Mouse (Mus musculus) heart, embryonic 14.5 days (tissue): Measurements from ENCODE around the gene Kctd6. TPM values are rescaled to one million over a fixed set of nuclear protein-coding genes. Genes with fewer than 3 reads are reported as not detected.

Experiments
- ATAC-seq: fragments of 200-750 bp; cut with Nextera tagmentation; 2 replicates; pipeline ENCODE4 v1.8.0; 2017; ENCODE audit warnings: low read depth, moderate TSS enrichment; ENCODE audit not compliant: insufficient number of reproducible peaks, insufficient read depth, low FRiP score
- H3K27ac ChIP-seq, 2 experiments: fragments of 200-500 bp in 1 of 2; fragments of 300-500 bp in 1 of 2; sonication (generic) in 1 of 2; replicated peaks in 1 of 2; 2 replicates each; pipeline ENCODE4 v1.5.1; 2012 to 2014; ENCODE audit warnings: low read depth in 2 of 2, low read length in 2 of 2, control low read depth in 1 of 2, mild to moderate bottlenecking in 1 of 2, mixed read lengths in 1 of 2; ENCODE audit not compliant: control insufficient read depth in 1 of 2, insufficient read depth in 1 of 2
- H3K27me3 ChIP-seq: fragments of 300-500 bp; sonication (generic); 2 replicates; pipeline ENCODE4 v1.6.1; 2014; ENCODE audit warnings: mild to moderate bottlenecking, low read length, control low read depth; ENCODE audit not compliant: control insufficient read depth, insufficient read depth
- H3K36me3 ChIP-seq: fragments of 300-500 bp; sonication (generic); 2 replicates; pipeline ENCODE4 v1.6.1; 2014; ENCODE audit warnings: mild to moderate bottlenecking, control low read depth, low read length, mixed read lengths; ENCODE audit not compliant: control insufficient read depth, insufficient read depth
- H3K4me1 ChIP-seq, 2 experiments: fragments of 200-500 bp in 1 of 2; fragments of 300-500 bp in 1 of 2; sonication (generic) in 1 of 2; 2 replicates each; pipeline ENCODE4 v1.6.1; 2012 to 2014; ENCODE audit warnings: low read length in 2 of 2, control low read depth in 1 of 2, mixed read lengths in 1 of 2; ENCODE audit not compliant: control insufficient read depth in 2 of 2, insufficient read depth in 2 of 2
- H3K4me2 ChIP-seq: fragments of 300-500 bp; sonication (generic); 2 replicates; pipeline ENCODE4 v1.6.1; 2014; ENCODE audit warnings: mild to moderate bottlenecking, low read length
- H3K4me3 ChIP-seq, 2 experiments: fragments of 200-500 bp in 1 of 2; fragments of 300-500 bp in 1 of 2; sonication (generic) in 1 of 2; 2 replicates each; pipeline ENCODE4 v1.5.1; 2012 to 2014; ENCODE audit warnings: low read length in 2 of 2, mild to moderate bottlenecking in 2 of 2, control low read depth in 1 of 2, low read depth in 1 of 2, moderate library complexity in 1 of 2; ENCODE audit not compliant: control insufficient read depth in 1 of 2, insufficient read depth in 1 of 2
- H3K9ac ChIP-seq: fragments of 300-500 bp; sonication (generic); 2 replicates; pipeline ENCODE4 v1.6.1; 2014; ENCODE audit warnings: mild to moderate bottlenecking, low read length
- H3K9me3 ChIP-seq: fragments of 300-500 bp; sonication (generic); 2 replicates; pipeline ENCODE4 v1.6.1; 2016; ENCODE audit warnings: low read length, control low read depth; ENCODE audit not compliant: control insufficient read depth
- WGBS: fragments of 180-500 bp; shearing (Covaris S2); extraction: QIAGEN DNeasy Blood & Tissue Kit; methylation state at CpG from one replicate; pipeline ENCODE4 v1.1.7; 2014; 5-methylcytosine and 5-hydroxymethylcytosine counted together
- polyA plus RNA-seq: library from polyadenylated mRNA; unstranded; fragments of >200 nt; fragmentation: Nextera tagmentation; extraction: Ambion mirVana; gene quantifications from 2 replicates; pipeline ENCODE4 v1.2.1, GENCODE M21; 2014

Gene Kctd6
- polyA plus RNA-seq, 1 experiment from 2014 or later: 14.3 TPM

GRCm38 (mm10) chr14:8183330-8183729, 30.6 kb upstream of the Kctd6 start:
- H3K36me3 ChIP-seq: no peaks in the 10 kb centered on the region
- no peaks in the 10 kb centered on the region for H3K9me3 ChIP-seq
- H3K4me3 ChIP-seq: no peak overlapping the region
- no peak overlapping the region for H3K9ac ChIP-seq
- no peaks in the 10 kb centered on the region for H3K4me1 ChIP-seq
- 65% methylated on average over 3 of the region's 3 CpGs for WGBS
- H3K27me3 ChIP-seq: no peaks in the 10 kb centered on the region
- H3K27ac ChIP-seq: no peak overlapping the region
- H3K4me2 ChIP-seq: no peak overlapping the region
- ATAC-seq: no peak

- 86% methylated on average over 6 of the region's 6 CpGs for WGBS
- H3K4me2 ChIP-seq: no peak overlapping the region
- no peaks in the 10 kb centered on the region for H3K4me1 ChIP-seq
- no peaks in the 10 kb centered on the region for H3K9me3 ChIP-seq
- no peak overlapping the region for H3K27ac ChIP-seq
- no peak overlapping the region for H3K9ac ChIP-seq
- H3K36me3 ChIP-seq: no peaks in the 10 kb centered on the region
- no peak for ATAC-seq
- no peaks in the 10 kb centered on the region for H3K27me3 ChIP-seq
- H3K4me3 ChIP-seq: no peak overlapping the region
These were observed 27.5 kb upstream of the Kctd6 start for GRCm38 (mm10) chr14:8186278-8187045.

- no peak overlapping the region for H3K9ac ChIP-seq
- H3K4me2 ChIP-seq: no peak overlapping the region
- no peak for ATAC-seq
- H3K27me3 ChIP-seq: no peaks in the 10 kb centered on the region
- H3K9me3 ChIP-seq: no peaks in the 10 kb centered on the region
- no peaks in the 10 kb centered on the region for H3K36me3 ChIP-seq
- H3K4me1 ChIP-seq: no peaks in the 10 kb centered on the region
- WGBS: 88% methylated on average over 3 of the region's 3 CpGs
- H3K27ac ChIP-seq: no peak overlapping the region
- H3K4me3 ChIP-seq: no peak overlapping the region
These were observed 23.4 kb upstream of the Kctd6 start for GRCm38 (mm10) chr14:8190556-8190955.

GRCm38 (mm10) chr14:8191331-8191965, 22.5 kb upstream of the Kctd6 start:
- Histone ChIP-seq H3K27me3 (no peaks in the 10 kb centered on the region), H3K4me1 (no peaks in the 10 kb centered on the region), H3K4me3 (no peak overlapping the region), H3K36me3 (no peaks in the 10 kb centered on the region), H3K9ac (no peak overlapping the region), H3K27ac (no peak overlapping the region), H3K4me2 (no peak overlapping the region), H3K9me3 (no peaks in the 10 kb centered on the region)
- 59% methylated on average over 12 of the region's 12 CpGs for WGBS
- ATAC-seq: no peak

GRCm38 (mm10) chr14:8192727-8193126, 21.2 kb upstream of the Kctd6 start:
- H3K27me3 ChIP-seq: no peaks in the 10 kb centered on the region
- no peaks in the 10 kb centered on the region for H3K36me3 ChIP-seq
- WGBS: 83% methylated on average over 6 of the region's 6 CpGs
- no peak overlapping the region for H3K4me3 ChIP-seq
- H3K4me1 ChIP-seq: no peaks in the 10 kb centered on the region
- no peak overlapping the region for H3K4me2 ChIP-seq
- H3K9me3 ChIP-seq: no peaks in the 10 kb centered on the region
- H3K27ac ChIP-seq: no peak overlapping the region
- H3K9ac ChIP-seq: no peak overlapping the region
- no peak for ATAC-seq

- Histone ChIP-seq H3K4me2 (no peak overlapping the region), H3K4me3 (no peak overlapping the region), H3K27ac (0 out of 4 replicates have a peak overlapping the region, but pooled peaks of 1 of the 2 experiments have one; percentile 20), H3K27me3 (no peaks in the 10 kb centered on the region), H3K4me1 (no peaks in the 10 kb centered on the region), H3K9me3 (no peaks in the 10 kb centered on the region), H3K36me3 (no peaks in the 10 kb centered on the region), H3K9ac (no peak overlapping the region)
- WGBS: 54% methylated on average over 5 of the region's 5 CpGs
- no peak for ATAC-seq
These were observed 13.2 kb upstream of the Kctd6 start for GRCm38 (mm10) chr14:8200769-8201168.

- no peak overlapping the region for H3K4me2 ChIP-seq
- H3K27me3 ChIP-seq: no peaks in the 10 kb centered on the region
- no peak overlapping the region for H3K27ac ChIP-seq
- ATAC-seq: no peak
- H3K36me3 ChIP-seq: no peaks in the 10 kb centered on the region
- peaks cover 4 to 8% of the 10 kb centered on the region in 2 experiments; a peak in 3 of 4 replicates for H3K4me1 ChIP-seq
- no peaks in the 10 kb centered on the region for H3K9me3 ChIP-seq
- 81% methylated on average over 3 of the region's 3 CpGs for WGBS
- H3K9ac ChIP-seq: no peak overlapping the region
- H3K4me3 ChIP-seq: no peak overlapping the region
These were observed 12.2 kb upstream of the Kctd6 start for GRCm38 (mm10) chr14:8201715-8202114.
